Mouse (Mus musculus) mouse trophoblast stem cell (cell line): ENCODE results near the gene Epc2.

Experiments
- in situ Hi-C, 2 experiments: fragments of 300-500 bp; cut with MseI, MboI; formaldehyde crosslinking; loops; 2 replicates in 1 of 2; 3 replicates in 1 of 2; pipeline ENCODE4 v1.15.1; 2025

Gene Epc2

DNA sequence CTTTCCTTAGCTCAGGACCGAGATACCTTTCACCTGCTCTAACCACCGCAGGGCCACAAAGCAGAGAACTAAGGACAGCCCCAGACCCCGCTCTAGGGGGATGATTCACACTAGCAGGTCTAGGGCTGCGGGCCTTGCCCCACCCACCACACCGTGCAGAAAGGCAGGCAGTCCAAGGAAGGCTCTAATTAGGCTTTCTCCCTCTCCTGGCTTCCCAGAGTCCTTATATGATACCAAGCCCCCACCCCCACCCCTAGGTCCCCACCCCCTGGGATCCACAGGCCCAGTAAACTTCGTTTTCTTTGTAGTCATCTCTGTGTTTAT lies 119.5 kb downstream of the Epc2 start:
- in situ Hi-C loops = no loop called here

DNA sequence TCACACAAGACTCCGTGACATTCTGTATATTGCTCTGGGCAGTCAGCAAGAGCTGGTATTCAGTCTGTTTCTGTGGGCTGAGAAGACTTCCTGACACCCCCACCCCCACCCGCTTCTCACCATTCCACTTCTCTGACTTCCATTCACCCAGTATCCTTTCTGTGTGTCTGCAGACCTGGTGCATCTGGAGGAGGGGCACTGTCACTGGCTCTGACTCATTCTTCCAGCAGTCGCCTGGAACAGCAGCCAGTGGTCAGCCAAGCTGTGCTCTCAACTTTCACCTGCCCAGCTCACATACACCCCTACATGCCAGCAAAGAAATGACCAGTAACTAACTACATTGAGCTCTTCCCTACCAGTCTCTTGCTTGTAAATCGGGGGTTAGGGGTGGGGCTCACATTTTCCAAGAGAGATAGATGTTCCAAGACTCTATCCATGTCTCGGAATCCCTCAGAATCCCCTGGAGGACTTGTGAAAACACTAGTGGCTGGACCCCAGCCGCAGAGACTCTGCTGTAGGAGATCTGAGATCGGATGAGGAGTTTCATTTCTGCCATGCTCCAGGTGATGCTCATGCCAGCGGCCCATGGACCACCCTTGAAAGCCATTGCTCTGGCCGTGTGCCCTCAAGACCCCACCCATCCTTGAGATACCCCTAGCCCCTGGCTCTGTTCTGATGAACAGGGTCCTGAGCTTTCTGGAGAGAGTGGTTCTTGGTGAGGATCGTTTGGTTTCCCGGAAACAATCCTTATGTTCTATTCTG lies 120.1 kb downstream of the Epc2 start:
- in situ Hi-C loops = no loop called here

DNA sequence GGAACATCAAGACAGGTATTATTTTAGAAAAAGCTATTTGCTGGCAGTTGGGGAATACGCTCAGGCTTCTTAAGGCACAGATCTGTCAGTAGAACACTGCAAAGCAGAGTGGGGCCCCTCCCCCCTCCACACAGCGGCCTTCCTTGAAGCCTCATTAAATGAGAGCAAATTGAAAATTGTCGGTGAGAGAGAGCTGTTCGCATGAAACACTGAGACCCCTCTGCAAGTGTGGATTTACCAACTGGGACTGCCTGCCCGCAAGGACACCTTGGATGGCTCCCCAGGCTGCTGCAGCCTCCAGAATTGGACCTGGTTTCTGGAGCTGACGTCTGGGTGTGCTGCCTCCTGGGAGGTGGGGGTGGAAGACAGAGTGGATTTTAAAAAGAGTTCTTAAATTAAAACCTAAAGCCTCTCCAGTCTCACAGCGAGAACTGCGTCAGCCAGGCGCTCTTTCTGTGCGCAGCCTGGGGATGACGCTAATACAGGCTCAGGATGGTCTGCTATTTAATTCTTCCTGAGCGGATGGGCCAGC lies 120.9 kb downstream of the Epc2 start:
- in situ Hi-C loops = no loop called here

DNA sequence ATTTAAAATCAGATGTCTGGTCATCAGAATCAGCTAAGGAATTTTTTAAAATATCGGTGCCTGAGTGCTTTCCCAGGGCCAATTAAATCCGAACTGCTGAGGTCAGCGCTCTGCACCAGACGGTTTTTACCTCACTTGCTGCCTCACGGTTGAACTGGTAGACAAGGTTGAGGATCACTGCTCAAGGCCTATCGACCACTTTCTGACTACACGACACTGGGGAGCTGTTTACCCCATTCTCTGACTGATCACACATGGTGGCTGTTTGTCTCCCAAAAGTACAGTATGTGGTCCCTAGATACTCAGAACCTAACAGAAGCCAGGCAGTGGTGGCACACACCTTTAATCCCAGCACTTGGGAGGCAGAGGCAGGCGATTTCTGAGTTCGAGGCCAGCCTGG lies 121.4 kb downstream of the Epc2 start:
- in situ Hi-C loops = no loop called here

DNA sequence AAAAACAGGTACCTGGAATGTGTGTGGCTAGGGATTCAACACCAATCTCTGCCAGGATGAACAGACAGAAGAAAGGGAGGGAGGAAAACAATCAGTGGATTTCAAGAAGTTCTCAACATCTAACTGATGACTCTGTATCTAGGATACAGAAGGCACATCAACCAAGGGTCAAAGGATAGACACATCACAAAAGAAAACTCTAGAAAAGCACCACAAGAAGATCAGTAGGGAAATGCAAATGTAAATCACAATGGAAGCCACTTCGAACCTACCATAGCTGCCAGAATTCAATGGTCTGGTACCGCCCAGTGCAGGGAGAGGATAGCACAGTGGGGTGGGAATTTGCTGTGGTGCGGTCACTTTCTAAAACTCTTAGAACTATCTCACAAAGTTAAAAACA lies 122.0 kb downstream of the Epc2 start:
- in situ Hi-C loops = no loop called here

DNA sequence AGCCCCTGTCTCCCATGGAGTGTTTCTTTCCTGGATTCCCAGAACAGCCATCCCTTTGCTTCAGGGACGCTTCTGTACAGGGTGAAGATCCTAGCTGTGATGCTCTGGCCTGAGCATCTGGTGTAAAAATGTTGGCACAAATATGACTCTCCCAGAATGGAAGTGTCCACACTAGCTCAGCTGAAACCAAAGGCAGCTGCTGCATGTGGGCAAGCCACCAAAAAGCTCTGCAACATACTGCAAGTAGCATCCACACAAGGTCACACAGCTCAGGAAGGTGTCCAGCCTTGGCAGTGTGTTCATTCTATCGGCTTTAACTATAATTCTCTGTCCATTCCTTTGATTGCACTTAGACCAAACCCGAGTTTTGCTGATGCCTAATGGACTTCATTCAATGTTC lies 129.3 kb downstream of the Epc2 start:
- in situ Hi-C loops = no loop called here

DNA sequence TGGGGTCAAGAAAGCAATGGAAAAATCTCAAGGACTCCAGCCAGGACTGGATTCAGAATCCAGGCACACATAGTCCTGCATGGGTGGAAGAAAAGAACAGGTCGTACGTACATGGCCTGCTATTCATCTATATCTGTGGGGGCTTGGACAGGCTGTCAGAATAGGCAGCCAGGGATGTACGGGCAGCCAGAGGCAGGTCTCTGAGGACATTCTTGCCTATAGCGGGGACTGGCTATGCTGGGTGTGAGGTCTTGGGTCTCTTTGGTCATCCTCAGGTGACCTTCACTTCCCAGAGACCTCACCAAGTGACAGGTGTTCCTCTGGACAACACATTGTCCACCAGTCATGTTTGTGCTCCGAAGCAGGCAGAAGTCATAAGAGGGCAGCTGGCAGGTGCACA lies 131.3 kb downstream of the Epc2 start:
- in situ Hi-C loops = no loop called here

DNA sequence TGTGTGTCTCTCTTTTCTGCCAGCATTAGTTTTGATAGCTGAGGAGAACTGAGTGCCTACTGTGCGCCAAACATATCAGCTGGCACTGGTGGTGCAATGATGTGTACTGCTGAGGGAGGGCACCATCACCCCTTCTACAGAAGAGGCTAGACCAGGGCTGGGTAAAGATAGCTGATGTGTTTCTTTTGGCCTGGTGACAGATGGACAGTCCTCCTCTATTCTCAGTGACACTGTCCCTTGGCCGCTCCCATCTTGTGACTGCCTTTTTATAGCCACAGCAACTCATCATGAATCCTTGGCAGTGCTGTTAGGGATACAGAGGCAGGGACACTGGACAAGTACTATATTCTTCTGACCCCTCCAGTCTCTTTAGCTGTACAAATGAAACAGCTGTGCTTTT lies 132.0 kb downstream of the Epc2 start:
- in situ Hi-C loops = no loop called here

DNA sequence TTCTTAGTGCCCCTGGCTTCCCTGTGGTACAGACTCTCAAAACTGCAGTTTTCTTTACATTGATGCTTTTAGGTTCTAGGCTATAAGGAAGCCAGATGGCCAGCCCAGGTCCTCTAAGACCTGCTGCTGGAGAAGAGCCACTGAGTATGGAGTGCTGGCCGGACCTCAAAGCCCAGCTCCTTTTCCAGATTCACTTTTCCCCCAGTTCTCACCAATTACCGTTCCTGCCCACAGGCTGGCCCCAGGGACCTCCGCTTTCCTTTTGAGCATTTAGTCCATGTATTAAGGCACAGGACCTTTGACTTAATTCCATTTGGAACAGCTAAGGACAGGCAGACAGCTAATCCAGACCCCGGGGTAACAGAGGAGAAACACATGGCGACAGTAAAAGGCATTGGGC lies 139.2 kb downstream of the Epc2 start:
- in situ Hi-C loops = no loop called here

DNA sequence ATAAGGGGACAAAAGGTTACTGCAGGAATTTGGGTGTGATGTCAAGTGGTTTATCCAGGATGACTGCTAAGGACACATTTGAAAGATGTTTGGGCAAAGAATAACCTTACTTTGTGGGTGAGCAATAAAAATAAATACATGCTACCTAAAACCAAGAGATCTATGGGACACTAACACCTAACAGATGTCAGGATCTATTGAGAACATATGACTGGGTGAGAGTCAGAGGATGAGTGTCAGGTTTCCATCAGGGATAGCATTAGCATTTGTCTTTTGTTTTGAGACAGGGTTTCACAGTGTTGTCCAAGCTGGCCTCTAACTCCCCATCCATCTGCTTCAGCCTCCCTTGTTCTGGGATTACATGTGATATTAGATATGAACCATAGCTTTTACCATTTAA lies 141.6 kb downstream of the Epc2 start:
- in situ Hi-C loops = no loop called here

DNA sequence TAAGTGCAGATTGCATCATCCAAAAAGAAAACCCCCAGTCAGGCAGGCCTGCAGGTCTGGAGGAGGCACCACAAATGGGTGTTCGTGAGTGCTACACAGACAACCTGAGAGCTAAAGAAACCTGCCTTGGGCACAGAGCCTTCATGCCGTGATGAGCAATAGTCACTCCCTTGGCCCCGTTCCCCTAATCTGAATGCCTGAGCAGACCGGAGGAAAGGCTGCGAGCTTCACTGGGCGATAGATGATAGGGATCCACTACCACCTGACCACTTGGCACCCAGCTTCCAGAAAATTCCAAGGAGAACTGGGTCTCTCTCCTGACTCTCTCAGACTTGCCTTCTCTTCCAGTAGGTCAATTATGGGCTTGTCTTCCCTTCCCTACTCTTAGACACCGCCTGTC lies 143.6 kb downstream of the Epc2 start:
- in situ Hi-C loops = no loop called here

DNA sequence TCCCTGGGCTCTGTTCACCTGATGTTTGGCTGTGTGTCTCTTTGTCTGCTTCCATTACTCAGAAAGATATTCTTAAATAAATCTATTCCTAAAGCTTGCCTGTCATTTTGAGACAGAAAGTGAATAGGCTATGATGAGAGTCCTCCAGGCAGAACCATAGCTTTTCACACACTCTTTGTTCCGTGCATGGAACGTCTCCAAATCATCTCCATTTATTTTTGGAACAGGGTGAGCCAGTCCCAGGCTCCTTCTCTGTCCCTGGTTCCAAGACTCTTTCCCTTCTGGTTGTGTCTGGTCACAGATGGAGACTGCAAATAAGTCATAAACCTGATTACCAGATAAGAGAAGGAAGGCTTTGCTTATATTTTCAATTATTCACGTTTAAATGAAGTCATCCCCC lies 145.0 kb downstream of the Epc2 start:
- in situ Hi-C loops = no loop called here

DNA sequence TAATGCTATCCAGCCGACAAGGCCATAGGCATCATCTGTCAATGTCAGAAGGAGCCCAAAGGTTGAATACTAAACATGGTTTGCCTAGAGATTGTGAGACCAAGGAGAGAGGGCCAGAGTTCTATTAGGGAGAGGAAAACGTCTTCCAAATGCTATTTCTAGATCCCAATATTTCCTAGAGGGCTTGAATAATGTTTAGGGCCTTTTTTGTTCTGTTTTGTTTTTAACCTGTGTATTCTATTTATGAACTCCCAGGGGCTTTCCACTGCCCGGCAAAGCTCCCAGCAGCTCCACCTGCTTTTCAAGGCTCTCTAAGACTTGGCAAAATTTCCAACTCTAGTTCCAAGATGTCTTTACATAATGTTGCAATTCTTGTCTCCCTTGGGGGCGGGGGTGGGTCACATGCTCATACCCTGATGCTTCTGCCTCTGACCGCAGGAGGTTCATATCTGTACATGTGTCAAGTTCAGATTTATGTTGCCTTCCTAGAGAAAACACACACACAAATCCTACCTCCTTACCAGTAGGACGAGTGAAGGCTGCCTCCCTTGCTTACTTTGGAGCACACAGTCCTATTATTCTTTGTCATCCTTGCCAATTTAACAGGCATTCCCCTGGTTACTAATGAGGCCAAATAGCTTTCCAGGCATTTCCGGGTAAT lies 148.9 kb downstream of the Epc2 start:
- in situ Hi-C loops = no loop called here
